Mouse (Mus musculus): ENCODE results near the gene Mtor. TPM values are rescaled to one million over a fixed set of nuclear protein-coding genes. Genes with fewer than 3 reads are reported as not detected.

Mtor gene
- polyA plus RNA-seq, 1 experiment = 41.1 TPM

DNA sequence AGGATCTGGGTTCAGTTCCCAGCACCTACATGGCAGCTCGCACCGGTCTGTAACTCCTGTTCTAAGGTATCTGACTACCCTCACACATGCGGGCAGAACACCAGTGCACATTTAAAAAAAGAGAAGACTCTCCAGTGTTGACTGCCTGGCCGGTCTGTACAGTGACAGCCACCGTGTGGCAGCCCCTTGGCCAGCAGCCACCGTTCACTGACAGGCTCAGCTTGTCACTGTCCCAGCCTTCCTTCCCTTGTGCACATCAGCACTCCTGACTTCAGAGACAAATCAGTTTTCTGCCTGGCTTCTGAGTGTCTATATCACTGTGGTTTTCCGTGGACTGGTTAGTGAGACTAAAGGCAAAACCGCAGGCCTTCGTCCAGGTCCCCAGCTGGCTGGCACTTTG, 140.4 kb downstream of the Mtor start:
- TF ChIP-seq CTCF (IDR thresholded peaks at IDR 0.05; ENCODE audit: borderline replicate concordance, extremely low read depth, insufficient read depth, insufficient read length) (no peak), POLR2A (IDR thresholded peaks at IDR 0.05; ENCODE audit: borderline replicate concordance, extremely low read depth, insufficient read depth, insufficient read length, poor library complexity, severe bottlenecking) (no peak)
- DNase-seq (ENCODE audit: low read depth) = peak; percentile 31

DNA sequence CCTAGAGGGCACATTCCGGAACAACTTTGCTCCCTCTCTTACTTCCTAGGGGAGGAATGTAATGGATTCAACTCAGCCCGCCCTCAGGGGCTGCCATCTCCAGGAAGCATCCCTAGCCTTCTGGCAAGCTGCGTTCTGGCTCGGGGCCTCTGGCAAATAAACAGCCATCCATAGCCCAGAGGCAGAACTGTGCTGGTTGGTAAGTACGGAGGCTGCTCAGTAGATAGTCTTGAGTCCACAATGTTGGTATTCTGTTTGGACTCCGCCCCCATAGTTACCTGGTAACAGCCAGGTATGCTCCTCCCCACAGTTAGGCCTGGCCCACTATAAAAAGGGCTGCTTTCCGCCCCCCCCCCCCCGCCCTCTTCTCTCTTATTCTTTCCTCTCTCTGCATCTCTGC, 141.2 kb downstream of the Mtor start:
- DNase-seq (ENCODE audit: low read depth) = peak; percentile 60
- no peak for TF ChIP-seq POLR2A (IDR thresholded peaks at IDR 0.05; ENCODE audit: borderline replicate concordance, extremely low read depth, insufficient read depth, insufficient read length, poor library complexity, severe bottlenecking)
- no peak for TF ChIP-seq CTCF (IDR thresholded peaks at IDR 0.05; ENCODE audit: borderline replicate concordance, extremely low read depth, insufficient read depth, insufficient read length)

- TF ChIP-seq POLR2A (IDR thresholded peaks at IDR 0.05; ENCODE audit: borderline replicate concordance, extremely low read depth, insufficient read depth, insufficient read length, poor library complexity, severe bottlenecking) = no peak
- TF ChIP-seq CTCF (IDR thresholded peaks at IDR 0.05; ENCODE audit: borderline replicate concordance, extremely low read depth, insufficient read depth, insufficient read length) = no peak
- DNase-seq (ENCODE audit: low read depth) = no peak
Observed at GRCm38 (mm10) chr4:148590421-148591170, 142.2 kb downstream of the Mtor start.

GRCm38 (mm10) chr4:148591171-148591630, 142.8 kb downstream of the Mtor start, which contains the start of gene Srm:
Gene Srm, plus strand, starts transcription at chr4:148591503.
- peak; percentile 99 for DNase-seq (ENCODE audit: low read depth)
- TF ChIP-seq POLR2A (IDR thresholded peaks at IDR 0.05; ENCODE audit: borderline replicate concordance, extremely low read depth, insufficient read depth, insufficient read length, poor library complexity, severe bottlenecking) (peak; percentile 57; the same call in 1 of the 2 replicates), CTCF (IDR thresholded peaks at IDR 0.05; ENCODE audit: borderline replicate concordance, extremely low read depth, insufficient read depth, insufficient read length) (no peak)

DNA sequence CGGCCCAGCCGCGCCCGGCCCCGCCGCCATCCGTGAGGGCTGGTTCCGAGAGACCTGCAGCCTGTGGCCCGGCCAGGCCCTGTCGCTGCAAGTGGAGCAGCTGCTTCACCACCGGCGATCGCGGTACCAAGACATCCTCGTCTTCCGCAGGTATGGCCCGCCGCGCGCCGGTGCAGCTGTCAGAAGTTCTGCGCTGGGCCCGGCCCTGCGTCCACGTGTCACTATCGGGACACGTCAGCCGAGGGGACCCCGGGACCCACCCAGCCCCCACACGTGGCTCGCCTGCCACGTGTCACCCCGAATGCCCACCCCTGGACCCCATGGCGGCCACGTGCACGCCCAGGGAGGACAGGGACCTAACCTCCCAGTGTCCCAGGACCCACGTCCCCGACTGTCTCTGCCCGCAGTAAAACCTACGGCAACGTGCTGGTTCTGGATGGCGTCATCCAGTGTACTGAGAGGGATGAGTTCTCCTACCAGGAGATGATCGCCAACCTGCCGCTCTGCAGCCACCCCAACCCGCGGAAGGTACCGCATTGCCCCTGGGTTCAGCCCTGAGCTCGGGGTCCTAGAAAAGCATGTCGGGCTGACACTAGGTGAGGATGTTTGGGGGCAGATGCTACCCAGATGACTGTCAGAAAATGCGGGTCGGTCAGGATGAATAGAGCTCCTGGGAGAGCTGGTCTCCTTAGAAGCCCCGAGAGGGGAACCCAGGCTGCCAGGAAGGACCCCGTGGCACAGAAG, 143.4 kb downstream of the Mtor start:
- DNase-seq (ENCODE audit: low read depth) = peak; percentile 43
- no peak for TF ChIP-seq POLR2A (IDR thresholded peaks at IDR 0.05; ENCODE audit: borderline replicate concordance, extremely low read depth, insufficient read depth, insufficient read length, poor library complexity, severe bottlenecking)
- no peak for TF ChIP-seq CTCF (IDR thresholded peaks at IDR 0.05; ENCODE audit: borderline replicate concordance, extremely low read depth, insufficient read depth, insufficient read length)

- no peak for DNase-seq (ENCODE audit: low read depth)
- no peak for TF ChIP-seq POLR2A (IDR thresholded peaks at IDR 0.05; ENCODE audit: borderline replicate concordance, extremely low read depth, insufficient read depth, insufficient read length, poor library complexity, severe bottlenecking)
- TF ChIP-seq CTCF (IDR thresholded peaks at IDR 0.05; ENCODE audit: borderline replicate concordance, extremely low read depth, insufficient read depth, insufficient read length) = no peak
Observed at GRCm38 (mm10) chr4:148593996-148594395, 145.6 kb downstream of the Mtor start.

- peak; percentile 60 for DNase-seq (ENCODE audit: low read depth)
Observed at GRCm38 (mm10) chr4:148595916-148596315, 147.5 kb downstream of the Mtor start.

GRCm38 (mm10) chr4:148596731-148597130, 148.3 kb downstream of the Mtor start:
- TF ChIP-seq POLR2A (IDR thresholded peaks at IDR 0.05; ENCODE audit: borderline replicate concordance, extremely low read depth, insufficient read depth, insufficient read length, poor library complexity, severe bottlenecking) (no peak), CTCF (IDR thresholded peaks at IDR 0.05; ENCODE audit: borderline replicate concordance, extremely low read depth, insufficient read depth, insufficient read length) (no peak)
- no peak for DNase-seq (ENCODE audit: low read depth)

More at GRCm38 (mm10) chr4:148595916-148596315, 147.5 kb downstream of the Mtor start:
- TF ChIP-seq POLR2A (IDR thresholded peaks at IDR 0.05; ENCODE audit: borderline replicate concordance, extremely low read depth, insufficient read depth, insufficient read length, poor library complexity, severe bottlenecking) (no peak), CTCF (IDR thresholded peaks at IDR 0.05; ENCODE audit: borderline replicate concordance, extremely low read depth, insufficient read depth, insufficient read length) (no peak)

GRCm38 (mm10) chr4:148598826-148599225, 150.4 kb downstream of the Mtor start:
- no peak for DNase-seq (ENCODE audit: low read depth)
- TF ChIP-seq CTCF (IDR thresholded peaks at IDR 0.05; ENCODE audit: borderline replicate concordance, extremely low read depth, insufficient read depth, insufficient read length) = no peak
- no peak for TF ChIP-seq POLR2A (IDR thresholded peaks at IDR 0.05; ENCODE audit: borderline replicate concordance, extremely low read depth, insufficient read depth, insufficient read length, poor library complexity, severe bottlenecking)

DNA sequence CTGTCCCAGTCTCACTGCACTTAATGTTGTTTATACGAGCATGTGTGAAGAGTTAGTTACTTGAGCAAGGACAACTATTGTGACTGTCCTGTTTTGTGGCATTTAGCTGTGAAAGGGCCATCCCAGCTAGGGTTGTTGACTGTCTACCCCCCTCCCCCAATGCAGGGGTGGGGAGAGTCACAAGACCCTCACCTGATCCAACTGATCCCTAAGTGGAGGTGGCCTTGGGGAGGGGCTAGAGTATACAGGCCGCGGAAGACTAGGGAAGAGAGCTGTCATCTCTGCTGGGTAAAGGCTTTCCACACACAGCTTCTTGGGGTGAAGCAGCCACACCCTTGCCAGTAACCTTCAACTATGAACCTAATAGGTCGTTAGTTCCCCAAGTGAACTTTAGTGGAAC, 151.9 kb downstream of the Mtor start:
- TF ChIP-seq POLR2A (IDR thresholded peaks at IDR 0.05; ENCODE audit: borderline replicate concordance, extremely low read depth, insufficient read depth, insufficient read length, poor library complexity, severe bottlenecking) (no peak), CTCF (IDR thresholded peaks at IDR 0.05; ENCODE audit: borderline replicate concordance, extremely low read depth, insufficient read depth, insufficient read length) (no peak)
- DNase-seq (ENCODE audit: low read depth) = no peak

- DNase-seq (ENCODE audit: low read depth) = no peak
- TF ChIP-seq POLR2A (IDR thresholded peaks at IDR 0.05; ENCODE audit: borderline replicate concordance, extremely low read depth, insufficient read depth, insufficient read length, poor library complexity, severe bottlenecking) (no peak), CTCF (IDR thresholded peaks at IDR 0.05; ENCODE audit: borderline replicate concordance, extremely low read depth, insufficient read depth, insufficient read length) (no peak)
Observed at GRCm38 (mm10) chr4:148601871-148602270, 153.5 kb downstream of the Mtor start.

Measured in brain, embryonic 14.5 days (tissue).